Mouse (Mus musculus) erythroid progenitor cell, adult 5-6 weeks (primary cell): ENCODE data around the gene Erg. TPM values are rescaled to one million over a fixed set of nuclear protein-coding genes. Genes with fewer than 3 reads are reported as not detected.

Experiments
- ATAC-seq: replicated peaks from 2 replicates; pipeline ENCODE4 v1.8.0; 2016; ENCODE audit warnings: moderate number of reproducible peaks, mild to moderate bottlenecking, moderate TSS enrichment, inconsistent platforms; ENCODE audit not compliant: poor library complexity, low FRiP score, severe bottlenecking
- total RNA-seq, 2 experiments: library from RNA; stranded (forward) in 1 of 2; stranded (reverse) in 1 of 2; fragments of 150-400 nt in 1 of 2; fragments of 186-747, 209-891 nt in 1 of 2; gene quantifications; 2 replicates each; pipeline versions ENCODE4 v1.2.3 to v1.2.4; 2015 to 2017; ENCODE audit warnings: low replicate concordance in 2 of 2

Erg gene
- total RNA-seq, 2 experiments from 2014 or later, result 4.6 to 8.1 TPM

- ATAC-seq, result no peak
These were observed 222.5 kb downstream of the Erg start for GRCm38 (mm10) chr16:95363632-95364465.

GRCm38 (mm10) chr16:95361950-95362349 is 224.4 kb downstream of the Erg start:
- ATAC-seq, result no peak

GRCm38 (mm10) chr16:95360940-95361489 is 225.4 kb downstream of the Erg start:
- no peak for ATAC-seq

DNA sequence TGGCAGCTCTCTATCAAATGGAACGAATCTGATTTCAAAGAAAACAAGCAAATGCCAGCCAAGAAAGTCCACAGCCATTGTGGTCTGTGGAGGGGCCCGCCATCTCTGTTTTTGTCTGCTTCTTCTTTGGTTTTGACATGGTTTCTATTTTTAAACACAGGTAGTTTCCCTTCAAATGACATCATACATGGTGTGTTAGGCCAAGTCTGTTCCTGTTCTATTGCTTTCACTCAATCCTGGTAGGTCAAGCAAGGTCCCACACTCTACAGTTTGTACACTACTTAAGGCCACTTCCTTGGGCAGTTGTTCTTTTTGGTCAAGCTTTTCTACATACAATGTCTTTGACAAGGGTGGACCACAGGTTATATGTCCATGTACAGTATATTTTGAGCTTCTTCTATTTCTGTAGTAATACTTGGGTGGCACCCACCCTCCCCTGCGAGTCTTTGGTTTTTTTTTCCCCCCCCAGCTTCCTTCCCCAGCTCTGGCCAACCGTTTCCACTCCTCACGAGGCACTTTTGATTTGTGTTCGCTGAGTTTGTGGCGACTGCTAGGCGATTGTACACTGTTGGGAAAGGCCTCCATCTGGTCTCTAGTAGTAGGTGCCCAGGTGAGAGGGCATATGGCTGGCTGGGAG is 226.1 kb downstream of the Erg start:
- ATAC-seq, result no peak

- 0 out of 2 replicates have a peak, but pooled peaks have one; percentile 21 for ATAC-seq
These were observed 229.1 kb downstream of the Erg start for GRCm38 (mm10) chr16:95356962-95357955.

GRCm38 (mm10) chr16:95353838-95354237 is 232.6 kb downstream of the Erg start:
- no peak for ATAC-seq

GRCm38 (mm10) chr16:95352266-95352665 is 234.1 kb downstream of the Erg start:
- no peak for ATAC-seq

- no peak for ATAC-seq
These were observed 235.9 kb downstream of the Erg start for GRCm38 (mm10) chr16:95350499-95350898.

DNA sequence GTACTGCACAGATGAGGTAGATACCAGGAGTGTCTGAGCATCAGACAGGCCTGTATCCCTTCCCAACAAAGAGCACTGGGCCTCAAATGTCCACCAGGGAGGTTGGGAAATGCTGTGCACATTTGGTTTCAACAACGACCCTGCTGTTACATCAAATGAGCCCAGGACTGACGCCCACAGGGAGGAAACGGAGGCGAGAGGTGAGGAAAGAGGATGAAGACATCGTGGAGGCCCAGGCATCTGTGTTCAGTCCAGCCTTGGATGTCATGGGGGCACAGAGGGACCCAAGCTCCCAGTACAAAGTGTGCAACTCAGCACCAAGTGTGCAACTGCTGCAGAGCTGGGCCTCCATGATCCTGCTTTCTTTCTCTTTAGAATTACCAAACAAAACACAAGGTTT is 236.6 kb downstream of the Erg start:
- ATAC-seq, result no peak

GRCm38 (mm10) chr16:95349344-95349743 is 237.0 kb downstream of the Erg start:
- no peak for ATAC-seq

GRCm38 (mm10) chr16:95348555-95348954 is 237.8 kb downstream of the Erg start:
- ATAC-seq, result no peak

- no peak for ATAC-seq
These were observed 239.2 kb downstream of the Erg start for GRCm38 (mm10) chr16:95347202-95347601.

DNA sequence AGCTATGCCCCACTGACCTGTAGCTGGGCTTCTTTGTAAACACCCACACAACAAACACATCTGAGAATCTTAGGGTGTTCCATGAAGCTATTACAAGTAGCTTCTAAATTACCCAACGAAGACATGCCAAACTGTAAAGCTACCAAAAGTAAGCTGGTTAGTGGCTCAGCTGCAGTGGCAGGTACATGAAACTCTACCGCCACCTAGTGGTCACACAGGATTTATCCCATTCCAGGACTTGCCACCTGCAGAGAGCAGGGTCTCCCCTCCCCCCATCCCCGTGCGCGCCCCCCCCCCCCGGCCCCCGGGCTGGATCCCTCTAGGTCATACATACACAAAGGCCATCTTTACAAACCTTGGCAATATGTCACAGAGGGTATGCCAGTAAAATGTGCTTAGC is 240.5 kb downstream of the Erg start:
- no peak for ATAC-seq

DNA sequence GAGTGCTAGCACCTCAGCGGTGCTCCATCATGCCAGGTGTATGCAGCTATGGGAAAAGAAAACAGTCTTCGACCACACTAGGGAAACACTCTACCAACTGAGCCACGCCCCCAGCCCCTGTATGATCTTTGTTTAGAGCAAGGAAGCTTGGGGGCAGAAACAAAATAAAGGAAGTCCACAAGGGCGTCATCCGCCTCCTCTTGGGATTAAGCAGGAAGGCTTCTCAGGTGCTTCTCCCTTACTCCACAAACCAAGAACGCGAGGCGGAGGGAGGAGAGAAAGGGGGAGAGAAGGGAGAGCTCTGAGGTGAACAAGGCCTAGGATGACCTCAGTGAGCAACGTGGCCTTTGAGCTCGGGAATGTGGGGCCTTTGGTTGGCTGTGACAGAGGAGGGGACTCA is 241.4 kb downstream of the Erg start:
- no peak for ATAC-seq

- no peak for ATAC-seq
These were observed 244.4 kb downstream of the Erg start for GRCm38 (mm10) chr16:95342030-95342429.

DNA sequence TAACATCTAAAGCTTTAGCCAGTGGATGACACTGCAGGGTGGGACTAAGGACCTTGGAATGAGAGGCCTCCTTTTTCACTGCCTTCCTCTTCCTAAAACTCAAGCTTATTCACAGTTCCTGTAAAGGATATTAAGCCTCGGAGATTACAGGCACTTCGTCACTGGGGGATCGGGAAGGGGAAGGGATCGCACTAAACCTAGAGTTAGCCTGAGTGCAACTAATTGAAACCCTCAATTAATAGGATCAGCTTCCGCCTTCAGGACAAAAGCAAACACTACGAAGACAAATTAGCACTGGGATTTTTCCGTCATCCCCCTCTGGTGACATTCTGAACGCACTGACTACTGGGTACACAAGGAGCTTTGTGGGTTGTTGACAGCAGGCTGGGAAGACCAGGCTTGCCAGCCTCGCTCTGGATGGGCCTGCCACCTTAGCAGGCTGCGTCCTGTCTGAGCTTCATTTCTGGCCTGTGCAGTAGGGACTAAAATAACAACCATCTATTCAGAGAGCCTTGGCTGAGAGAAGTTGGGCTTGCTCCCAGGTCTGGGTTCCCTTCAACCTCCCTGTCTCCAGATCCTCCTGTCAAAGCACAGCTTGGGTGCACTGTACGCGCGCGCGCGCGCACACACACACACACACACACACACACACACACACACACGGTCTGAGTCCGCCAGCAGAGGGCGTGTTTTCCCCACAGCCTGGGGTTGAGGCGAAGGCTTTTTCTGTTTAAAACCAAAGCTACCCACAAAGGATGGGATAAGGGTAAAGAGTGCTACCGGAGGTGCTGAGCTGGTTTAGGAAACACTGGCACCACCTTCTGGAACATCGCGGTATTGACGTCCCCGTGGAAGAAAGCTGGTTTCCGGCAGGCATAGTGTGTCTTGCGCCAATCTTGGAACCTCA is 245.3 kb downstream of the Erg start:
- ATAC-seq, result no peak

- ATAC-seq, result no peak
These were observed 254.2 kb downstream of the Erg start for GRCm38 (mm10) chr16:95332159-95332558.

- no peak for ATAC-seq
These were observed 264.3 kb downstream of the Erg start for GRCm38 (mm10) chr16:95321945-95322625.
